Mouse (Mus musculus) C2C12 (cell line): ENCODE results near the gene Ranbp2.

ENCODE experiments used
- CEBPB ChIP-seq: IDR thresholded peaks from one replicate; pipeline ENCODE4 v1.6.1; 2011; ENCODE audit warnings: low read depth, mild to moderate bottlenecking, control low read depth, moderate library complexity
- CTCF ChIP-seq: IDR thresholded peaks from one replicate; pipeline ENCODE4 v1.5.1; 2011; ENCODE audit not compliant: control insufficient read depth, insufficient read depth, insufficient read length
- FOSL1 ChIP-seq: IDR thresholded peaks from one replicate; pipeline ENCODE4 v1.8.0; 2011; ENCODE audit warnings: mild to moderate bottlenecking, low read length; ENCODE audit not compliant: poor library complexity, insufficient read depth, severe bottlenecking
- MAX ChIP-seq: IDR thresholded peaks from one replicate; pipeline ENCODE4 v1.6.1; 2011; ENCODE audit warnings: mild to moderate bottlenecking, control low read depth
- USF1 ChIP-seq: IDR thresholded peaks from one replicate; pipeline ENCODE4 v1.6.1; 2011; ENCODE audit warnings: low read depth, mild to moderate bottlenecking, control low read depth, moderate library complexity

GRCm38 (mm10) chr10:58405285-58405948 lies 41.3 kb upstream of the Ranbp2 start:
- no peak for TF ChIP-seq MAX
- no peak for TF ChIP-seq CTCF
- no peak for TF ChIP-seq CEBPB
- TF ChIP-seq USF1 = no peak
- TF ChIP-seq FOSL1 = no peak
